Mouse (Mus musculus) heart, embryonic 11.5 days (tissue): Measurements from ENCODE around the gene Nkain4. TPM values are rescaled to one million over a fixed set of nuclear protein-coding genes. Genes with fewer than 3 reads are reported as not detected.
A peak's percentile ranks its signal among the peaks of the same experiment; 100 is the strongest.

Source experiments
- ATAC-seq: fragments of 200-750 bp; cut with Nextera tagmentation; replicated peaks from 2 replicates; pipeline ENCODE4 v1.8.0; 2017; ENCODE audit warnings: moderate library complexity; ENCODE audit not compliant: insufficient number of reproducible peaks, low FRiP score, low TSS enrichment
- H3K27ac ChIP-seq: fragments of 300-500 bp; sonication (generic); 2 replicates; pipeline ENCODE4 v1.5.1; 2014; ENCODE audit warnings: mild to moderate bottlenecking, low read depth, low read length
- H3K27me3 ChIP-seq: fragments of 300-500 bp; sonication (generic); 2 replicates; pipeline ENCODE4 v1.6.1; 2014; ENCODE audit warnings: mild to moderate bottlenecking, low read length, mixed read lengths; ENCODE audit not compliant: control insufficient read depth, insufficient read depth
- H3K36me3 ChIP-seq: fragments of 300-500 bp; sonication (generic); 2 replicates; pipeline ENCODE4 v1.6.1; 2014; ENCODE audit warnings: mild to moderate bottlenecking, low read length, moderate library complexity, mixed read lengths; ENCODE audit not compliant: control insufficient read depth, insufficient read depth
- H3K4me1 ChIP-seq: fragments of 300-500 bp; sonication (generic); 2 replicates; pipeline ENCODE4 v1.6.1; 2014; ENCODE audit warnings: low read length; ENCODE audit not compliant: control insufficient read depth, insufficient read depth
- H3K4me2 ChIP-seq: fragments of 300-500 bp; sonication (generic); 2 replicates; pipeline ENCODE4 v1.6.1; 2014; ENCODE audit warnings: mild to moderate bottlenecking, moderate library complexity
- H3K4me3 ChIP-seq: fragments of 300-500 bp; sonication (generic); 2 replicates; pipeline ENCODE4 v1.5.1; 2014; ENCODE audit warnings: low read depth, low read length
- H3K9ac ChIP-seq: fragments of 300-500 bp; sonication (generic); 2 replicates; pipeline ENCODE4 v1.6.1; 2014; ENCODE audit warnings: mild to moderate bottlenecking, low read depth, low read length, moderate library complexity
- H3K9me3 ChIP-seq: fragments of 300-500 bp; sonication (generic); replicated peaks from 2 replicates; pipeline ENCODE4 v1.6.1; 2016; ENCODE audit warnings: low read length; ENCODE audit not compliant: control insufficient read depth
- WGBS: fragments of 180-500 bp; shearing (Covaris S2); extraction: QIAGEN DNeasy Blood & Tissue Kit; methylation state at CpG from one replicate; pipeline ENCODE4 v1.1.7; 2014; ENCODE audit not compliant: insufficient replicate concordance; 5-methylcytosine and 5-hydroxymethylcytosine counted together
- polyA plus RNA-seq: library from polyadenylated mRNA; unstranded; fragments of >200 nt; fragmentation: Nextera tagmentation; extraction: Ambion mirVana; gene quantifications from 2 replicates; pipeline ENCODE4 v1.2.1, GENCODE M21; 2014

Gene Nkain4
- polyA plus RNA-seq, 1 experiment from 2014 or later: 34.2 TPM

DNA sequence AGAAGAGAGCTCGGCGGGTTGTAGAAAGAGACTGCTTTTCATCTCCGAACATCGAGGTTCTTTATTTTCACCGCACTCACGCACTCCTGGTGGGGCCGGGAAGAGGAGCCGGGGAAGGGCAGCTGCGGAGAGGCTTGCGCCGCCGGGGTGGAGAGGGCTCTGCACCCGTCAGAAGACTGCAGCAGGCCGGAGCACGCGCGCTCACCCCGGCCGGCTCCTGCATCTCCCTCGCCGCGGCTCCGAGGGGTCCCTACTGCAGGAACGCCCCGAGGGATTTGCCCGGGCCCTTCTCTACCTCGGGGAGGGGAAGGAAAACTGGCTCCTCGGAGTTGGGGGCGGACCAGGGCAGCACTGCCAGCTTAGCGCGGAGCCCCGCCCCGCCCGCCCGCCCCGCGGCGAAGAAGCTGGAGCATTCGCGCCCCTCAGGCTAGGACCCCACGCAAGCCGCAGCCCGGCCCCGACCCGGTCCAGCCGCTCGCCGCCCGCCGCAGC, 60.9 kb downstream of the Nkain4 start:
- peak; percentile 23; the same call in 1 of the 2 replicates for ATAC-seq
- peak overlapping the region; percentile 86 for H3K4me2 ChIP-seq
- H3K4me1 ChIP-seq: peaks cover 14% of the 10 kb centered on the region
- H3K36me3 ChIP-seq: no peaks in the 10 kb centered on the region
- H3K27me3 ChIP-seq: peaks cover 94% of the 10 kb centered on the region
- no peak overlapping the region for H3K27ac ChIP-seq
- no peak overlapping the region for H3K9ac ChIP-seq
- H3K9me3 ChIP-seq: no peaks in the 10 kb centered on the region
- 1% methylated on average over 47 of the region's 50 CpGs for WGBS
- H3K4me3 ChIP-seq: peak overlapping the region; percentile 53

DNA sequence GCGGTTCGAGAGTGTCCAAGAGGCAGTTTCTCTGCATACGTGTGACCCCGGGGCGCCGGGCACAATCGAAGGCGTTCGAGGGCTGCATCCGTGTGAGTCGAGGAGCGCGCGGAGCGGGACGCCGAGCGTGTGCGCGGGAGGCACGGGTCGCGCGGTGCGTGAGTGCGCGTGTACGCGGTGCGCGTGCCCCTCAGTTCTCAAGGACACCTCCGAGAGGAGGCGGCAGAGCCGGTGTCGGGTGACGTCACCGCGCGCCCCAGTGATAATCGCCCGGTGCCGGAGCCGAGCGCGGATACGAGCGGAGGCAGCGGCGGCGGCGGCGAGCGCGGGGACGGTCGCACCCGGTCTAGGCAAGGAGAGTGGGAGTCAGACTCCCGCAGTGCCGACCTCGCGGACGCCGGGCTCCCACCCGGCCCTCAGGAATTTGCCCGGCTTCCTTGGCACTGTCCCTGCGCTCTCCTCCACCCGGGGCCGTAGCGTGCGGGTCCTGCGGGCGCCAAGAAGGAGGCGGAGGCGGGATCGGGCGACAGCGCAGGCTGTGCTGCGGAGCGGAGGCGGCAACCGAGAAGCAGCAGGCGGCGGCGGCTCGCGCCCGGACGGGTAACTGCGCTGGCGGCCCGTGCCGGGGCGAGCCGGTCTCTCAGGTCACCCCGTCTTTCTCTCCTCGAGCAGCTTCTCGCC, 61.5 kb downstream of the Nkain4 start:
- peaks cover 14% of the 10 kb centered on the region for H3K4me1 ChIP-seq
- H3K4me2 ChIP-seq: peak overlapping the region; percentile 86
- ATAC-seq: no peak
- no peaks in the 10 kb centered on the region for H3K9me3 ChIP-seq
- peaks cover 96% of the 10 kb centered on the region for H3K27me3 ChIP-seq
- no peak overlapping the region for H3K27ac ChIP-seq
- H3K9ac ChIP-seq: no peak overlapping the region
- under 1% methylated on average over 91 of the region's 97 CpGs for WGBS
- peak overlapping the region; percentile 53 for H3K4me3 ChIP-seq
- no peaks in the 10 kb centered on the region for H3K36me3 ChIP-seq

DNA sequence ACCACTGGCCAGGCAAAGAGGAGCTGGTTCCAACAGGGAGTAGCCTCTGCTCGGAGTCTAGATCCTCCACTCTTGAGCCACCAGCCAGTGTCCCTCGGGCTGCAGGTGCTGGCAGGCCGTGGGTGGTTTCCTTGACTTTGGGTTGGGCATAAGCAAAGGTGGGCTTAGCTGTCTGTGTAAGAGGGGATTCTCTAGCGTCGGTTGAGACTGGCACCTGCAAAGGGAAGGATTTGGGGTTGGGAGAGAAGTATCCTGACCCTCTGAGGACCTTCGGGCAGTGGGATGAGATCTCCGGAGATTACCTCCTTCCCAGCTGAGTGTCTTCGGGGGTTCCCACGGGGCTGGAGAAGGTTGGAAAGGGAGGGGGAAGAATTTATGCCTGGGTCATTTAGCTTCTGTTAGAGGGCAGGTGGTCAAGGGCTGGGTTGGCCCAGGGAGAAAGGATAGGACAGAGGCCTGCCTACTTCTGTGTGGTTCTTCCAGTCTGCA, 62.6 kb downstream of the Nkain4 start:
- Histone ChIP-seq H3K9ac (no peak overlapping the region), H3K36me3 (no peaks in the 10 kb centered on the region), H3K27ac (no peak overlapping the region), H3K4me1 (peaks cover 14% of the 10 kb centered on the region), H3K27me3 (peaks cover 96% of the 10 kb centered on the region), H3K9me3 (no peaks in the 10 kb centered on the region), H3K4me2 (no peak overlapping the region), H3K4me3 (no peak overlapping the region)
- ATAC-seq: no peak
- 13% methylated on average over 9 of the region's 9 CpGs for WGBS

DNA sequence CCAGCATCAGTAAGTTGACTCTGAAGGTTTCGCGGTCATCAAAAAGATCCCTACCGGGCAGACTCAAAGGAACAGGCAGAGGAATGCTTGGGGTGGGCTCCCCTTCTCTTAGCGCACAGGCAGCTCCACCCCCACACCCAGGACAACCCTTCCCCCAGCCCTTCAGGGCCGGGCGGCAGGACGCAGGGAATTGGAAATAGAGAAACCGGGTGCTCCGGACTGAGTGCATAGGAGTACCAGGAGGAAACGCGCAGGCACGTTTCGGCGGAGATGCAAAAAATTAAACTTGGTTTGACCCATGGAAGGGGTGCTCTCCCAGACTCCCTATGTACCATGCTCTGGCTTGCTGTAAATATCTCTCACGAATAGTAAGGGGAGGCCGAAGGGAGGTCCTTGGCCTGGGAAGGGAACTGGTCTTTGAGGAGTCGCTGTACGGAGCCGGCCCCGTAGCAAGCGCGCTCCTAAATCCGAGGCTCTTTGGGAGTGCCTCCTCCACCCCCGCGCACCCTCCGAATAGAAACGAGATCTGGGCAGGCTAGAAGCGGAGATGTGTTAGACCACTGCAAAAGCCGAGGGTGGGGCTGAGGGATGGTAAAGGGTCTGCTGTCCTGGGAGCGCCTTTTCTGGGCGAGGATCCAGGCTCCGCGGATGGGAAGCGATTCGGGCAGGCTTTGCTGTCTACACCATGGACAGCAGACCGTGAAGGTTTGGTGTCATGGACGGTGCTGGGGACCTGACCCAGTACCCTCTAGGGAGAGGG, 63.2 kb downstream of the Nkain4 start:
- H3K4me2 ChIP-seq: 0 out of 2 replicates have a peak overlapping the region, but pooled peaks have one; percentile 11
- ATAC-seq: no peak

DNA sequence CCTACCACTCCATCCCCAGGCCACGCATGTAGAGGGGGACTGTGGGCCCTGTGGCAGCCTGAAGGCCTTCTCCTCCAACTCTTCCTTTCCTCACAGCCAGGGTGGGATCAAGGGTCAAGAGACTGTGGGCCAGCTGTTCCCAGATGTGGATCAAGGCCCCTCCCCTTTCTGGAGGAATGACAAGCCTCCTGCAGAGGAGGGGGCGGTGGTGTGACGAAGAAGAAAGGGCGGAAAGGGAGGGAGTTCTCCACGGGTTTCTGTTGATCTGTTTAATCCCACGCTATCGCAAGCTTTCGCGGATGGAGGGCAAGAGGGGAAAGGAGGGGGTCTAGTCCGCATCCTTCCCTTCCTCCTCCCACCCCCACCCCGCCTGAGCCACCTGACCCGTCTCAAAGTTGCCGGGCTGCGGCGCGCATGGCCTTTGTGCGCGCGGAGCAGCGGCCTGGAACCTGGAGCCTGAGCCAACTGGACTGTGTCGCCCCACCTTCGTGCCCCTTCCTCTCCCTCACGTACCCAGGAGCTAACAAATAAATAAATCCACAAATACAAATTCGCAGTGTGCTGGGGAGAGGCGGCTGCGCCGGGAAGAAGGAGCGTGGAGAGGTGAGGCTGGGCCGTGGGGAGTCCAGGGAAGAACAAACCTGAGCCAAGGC, 64.0 kb downstream of the Nkain4 start:
- Histone ChIP-seq H3K27me3 (peaks cover 91% of the 10 kb centered on the region), H3K4me2 (0 out of 2 replicates have a peak overlapping the region, but pooled peaks have one; percentile 11), H3K27ac (no peak overlapping the region), H3K36me3 (no peaks in the 10 kb centered on the region), H3K9me3 (no peaks in the 10 kb centered on the region), H3K4me1 (peaks cover 14% of the 10 kb centered on the region), H3K4me3 (no peak overlapping the region), H3K9ac (no peak overlapping the region)
- 1% methylated on average over 28 of the region's 29 CpGs for WGBS
- no peak for ATAC-seq

More for the DNA sequence above, 63.2 kb downstream of the Nkain4 start:
- Histone ChIP-seq H3K36me3 (no peaks in the 10 kb centered on the region), H3K9me3 (no peaks in the 10 kb centered on the region), H3K4me3 (no peak overlapping the region), H3K27ac (no peak overlapping the region), H3K27me3 (peaks cover 93% of the 10 kb centered on the region), H3K4me1 (peaks cover 14% of the 10 kb centered on the region), H3K9ac (no peak overlapping the region)
- WGBS: 2% methylated on average over 37 of the region's 37 CpGs

DNA sequence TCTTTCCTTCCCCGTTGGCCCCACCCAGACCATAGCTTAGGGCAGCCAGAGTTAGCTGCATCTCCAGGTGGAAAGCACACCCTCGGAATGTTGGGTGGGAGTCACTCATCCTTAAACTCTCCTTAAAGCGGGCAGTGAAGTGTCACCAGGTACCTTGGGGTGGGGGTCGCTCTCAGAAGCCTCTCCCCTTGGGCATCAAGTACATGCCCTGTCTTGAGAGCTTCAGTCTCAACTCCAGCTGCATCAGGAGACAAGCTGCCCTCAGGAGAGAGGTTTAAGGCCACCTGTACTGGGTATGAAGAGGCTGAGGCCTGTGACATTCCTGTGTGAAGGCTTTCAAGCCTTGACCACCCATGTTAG, 64.6 kb downstream of the Nkain4 start:
- ATAC-seq: no peak
- WGBS: 14% methylated on average over 4 of the region's 4 CpGs
- H3K27ac ChIP-seq: no peak overlapping the region
- no peak overlapping the region for H3K9ac ChIP-seq
- peaks cover 14% of the 10 kb centered on the region for H3K4me1 ChIP-seq
- no peaks in the 10 kb centered on the region for H3K9me3 ChIP-seq
- H3K4me2 ChIP-seq: no peak overlapping the region
- H3K4me3 ChIP-seq: no peak overlapping the region
- no peaks in the 10 kb centered on the region for H3K36me3 ChIP-seq
- peaks cover 93% of the 10 kb centered on the region for H3K27me3 ChIP-seq

DNA sequence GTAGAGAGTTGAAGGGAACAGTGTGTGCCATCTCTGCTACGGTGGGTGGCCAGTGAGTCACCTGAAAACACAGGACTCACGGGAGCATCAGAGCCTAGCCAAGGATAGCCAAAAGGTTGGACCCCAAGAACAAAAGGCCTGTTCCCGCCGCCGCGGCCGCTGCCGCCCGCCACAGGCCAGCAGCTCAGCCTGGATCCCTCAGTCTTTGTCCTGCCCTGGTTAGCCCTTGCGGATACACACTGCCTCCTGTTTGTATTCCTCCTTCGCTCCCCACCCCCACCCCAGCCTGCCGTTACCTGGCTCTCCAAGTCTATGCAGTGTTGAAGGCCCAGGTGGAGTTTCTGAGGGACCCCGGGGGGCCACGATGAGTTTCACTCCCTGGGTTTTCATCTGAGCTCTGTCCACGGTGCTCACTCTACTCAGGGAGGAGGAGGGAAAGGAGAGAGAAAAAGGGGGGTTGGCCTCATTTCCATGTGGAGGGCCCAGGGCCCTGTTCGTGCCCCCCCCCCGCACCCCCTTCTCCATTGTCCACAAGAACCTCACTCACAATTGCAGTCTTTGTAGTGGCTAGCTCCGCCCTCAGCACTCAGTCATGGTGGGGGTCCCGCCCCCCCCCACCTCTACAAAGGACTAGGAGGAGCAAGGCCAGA, 65.1 kb downstream of the Nkain4 start:
- no peak overlapping the region for H3K4me2 ChIP-seq
- H3K4me1 ChIP-seq: peaks cover 10% of the 10 kb centered on the region
- H3K27me3 ChIP-seq: peaks cover 89% of the 10 kb centered on the region
- ATAC-seq: no peak
- H3K9ac ChIP-seq: no peak overlapping the region
- no peaks in the 10 kb centered on the region for H3K36me3 ChIP-seq
- H3K4me3 ChIP-seq: no peak overlapping the region
- H3K27ac ChIP-seq: no peak overlapping the region
- 12% methylated on average over 19 of the region's 19 CpGs for WGBS
- H3K9me3 ChIP-seq: no peaks in the 10 kb centered on the region

DNA sequence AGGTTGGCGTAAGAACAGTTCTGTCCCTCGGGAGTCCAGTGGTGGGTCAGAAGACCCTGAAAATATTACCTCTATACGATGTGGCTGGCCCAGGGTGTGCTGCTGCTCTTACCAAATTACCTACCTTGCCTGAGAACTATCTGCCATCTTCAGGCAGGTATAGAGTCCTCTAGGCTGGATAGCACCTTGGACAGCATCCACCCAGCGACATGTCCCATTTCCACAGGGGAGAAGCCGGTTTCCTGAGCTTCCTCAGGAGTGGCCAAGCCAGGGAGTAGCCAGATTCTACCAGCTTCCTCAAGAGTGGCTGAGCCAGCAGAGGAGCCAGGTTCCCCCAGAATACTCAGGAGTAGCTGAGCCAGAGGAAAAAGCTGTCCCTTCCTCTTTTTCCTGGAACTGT, 69.2 kb downstream of the Nkain4 start:
- H3K4me2 ChIP-seq: no peak overlapping the region
- no peaks in the 10 kb centered on the region for H3K9me3 ChIP-seq
- H3K27me3 ChIP-seq: peaks cover 47% of the 10 kb centered on the region
- H3K4me3 ChIP-seq: no peak overlapping the region
- no peaks in the 10 kb centered on the region for H3K4me1 ChIP-seq
- H3K36me3 ChIP-seq: no peaks in the 10 kb centered on the region
- H3K9ac ChIP-seq: no peak overlapping the region
- WGBS: 49% methylated on average over 5 of the region's 5 CpGs
- no peak overlapping the region for H3K27ac ChIP-seq
- no peak for ATAC-seq
